Mouse (Mus musculus) retina, postnatal 7 days (tissue): ENCODE measurements around the gene Sept8.

Experiments used
- DNase-seq: peaks from one replicate; pipeline ENCODE4 v3.0.0-alpha.2; 2012; ENCODE audit warnings: low read depth, low spot score

The Sept8 gene

GRCm38 (mm10) chr11:53495417-53495816, 23.6 kb upstream of the Sept8 start:
- DNase-seq: no peak

- no peak for DNase-seq
Observed at GRCm38 (mm10) chr11:53496946-53497345, 22.1 kb upstream of the Sept8 start.

DNA sequence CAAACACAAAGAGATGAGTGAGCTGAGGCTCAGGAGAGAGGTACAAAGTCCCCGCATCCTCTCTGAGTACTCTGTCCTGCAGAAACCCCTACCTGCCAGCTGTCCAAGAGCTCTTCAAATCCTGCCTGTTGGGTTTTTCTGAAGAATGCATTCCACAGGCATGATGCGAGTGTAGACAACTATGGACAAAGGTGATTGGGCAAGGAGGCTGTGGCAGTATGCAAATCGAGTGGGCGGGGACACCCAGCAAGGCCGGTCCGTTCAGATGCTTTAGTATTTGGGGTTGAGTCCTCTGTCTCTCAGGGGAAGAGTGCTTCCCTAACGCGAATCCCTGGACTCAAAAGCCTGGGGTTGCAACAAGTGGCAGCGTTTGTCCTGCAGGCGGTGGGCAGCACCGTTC, 18.5 kb upstream of the Sept8 start:
- no peak for DNase-seq

GRCm38 (mm10) chr11:53502039-53502765, 16.9 kb upstream of the Sept8 start:
- no peak for DNase-seq

DNA sequence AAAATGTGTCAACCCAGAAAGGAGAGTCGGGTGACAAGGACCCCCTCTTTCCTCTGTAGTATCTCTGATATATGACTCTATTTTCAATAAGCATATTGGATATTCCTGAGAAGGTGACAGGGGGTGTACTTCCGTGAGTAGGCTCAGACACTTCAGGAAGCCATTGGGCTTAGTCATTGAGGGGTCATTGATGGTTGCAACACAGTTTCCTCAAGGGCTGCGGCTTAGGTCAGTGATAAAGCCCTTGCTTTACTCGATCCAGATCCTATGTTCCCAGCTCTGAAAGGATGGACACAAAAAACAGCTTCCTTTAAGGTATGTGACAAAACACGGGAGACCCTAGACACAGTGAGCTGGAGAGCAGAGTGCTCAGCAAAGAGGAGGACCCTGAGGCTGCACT, 15.3 kb upstream of the Sept8 start:
- no peak for DNase-seq

DNA sequence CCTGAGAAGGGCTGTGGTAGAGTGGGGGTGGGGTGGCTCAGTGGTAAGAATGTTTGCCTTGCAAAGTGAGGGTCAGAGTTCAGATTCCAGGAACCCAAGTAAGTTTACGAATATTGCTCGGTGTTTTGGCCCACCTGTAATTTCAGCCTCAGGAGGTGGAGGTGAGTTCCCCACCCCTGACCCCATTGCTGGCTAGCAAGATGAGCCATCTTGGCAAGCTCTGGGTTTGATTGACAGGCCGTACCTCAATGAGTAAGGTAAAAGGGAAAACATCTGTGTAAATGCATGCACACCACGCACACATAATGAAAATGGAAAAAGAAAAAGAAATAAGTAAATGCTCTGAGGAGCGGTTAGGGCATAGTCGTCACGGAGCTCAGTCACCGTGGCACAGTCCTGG, 14.7 kb upstream of the Sept8 start:
- DNase-seq: no peak

- no peak for DNase-seq
Observed at GRCm38 (mm10) chr11:53505026-53505663, 13.9 kb upstream of the Sept8 start.

DNA sequence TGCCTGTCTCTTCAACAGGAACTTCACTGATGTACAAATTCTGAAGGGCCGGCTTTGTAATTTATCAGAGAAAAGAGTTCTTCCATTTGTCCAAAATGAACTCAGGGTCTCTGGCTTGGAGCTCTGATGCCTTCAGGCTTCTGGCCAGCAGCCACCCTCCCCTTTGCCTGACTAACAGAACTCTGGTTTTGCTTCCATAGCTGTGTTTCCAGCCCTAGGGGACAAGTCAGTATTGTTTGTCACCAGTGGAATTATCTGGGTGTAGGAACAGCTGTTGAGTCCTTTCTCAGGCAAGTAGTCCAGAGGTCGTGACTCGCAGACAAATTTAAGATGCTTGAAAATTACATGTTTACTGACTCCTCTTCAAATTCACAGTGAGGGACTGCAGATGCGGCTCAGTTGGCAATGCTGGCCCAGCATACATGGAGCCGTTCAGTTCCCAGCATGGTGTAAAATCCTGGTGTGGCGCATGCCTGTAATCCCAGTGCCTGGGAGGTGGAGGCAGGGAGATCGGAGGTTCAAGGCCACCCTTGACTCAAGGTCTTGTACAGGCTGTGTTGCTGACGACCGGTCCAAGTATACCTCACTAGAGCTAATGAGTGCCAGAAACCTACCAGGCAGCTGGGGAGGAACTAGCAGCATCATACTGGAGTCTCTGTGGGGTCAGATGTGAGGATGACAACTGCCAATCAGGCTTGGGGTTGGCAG, 11.8 kb upstream of the Sept8 start:
- no peak for DNase-seq

GRCm38 (mm10) chr11:53508152-53508551, 10.9 kb upstream of the Sept8 start:
- DNase-seq: no peak

DNA sequence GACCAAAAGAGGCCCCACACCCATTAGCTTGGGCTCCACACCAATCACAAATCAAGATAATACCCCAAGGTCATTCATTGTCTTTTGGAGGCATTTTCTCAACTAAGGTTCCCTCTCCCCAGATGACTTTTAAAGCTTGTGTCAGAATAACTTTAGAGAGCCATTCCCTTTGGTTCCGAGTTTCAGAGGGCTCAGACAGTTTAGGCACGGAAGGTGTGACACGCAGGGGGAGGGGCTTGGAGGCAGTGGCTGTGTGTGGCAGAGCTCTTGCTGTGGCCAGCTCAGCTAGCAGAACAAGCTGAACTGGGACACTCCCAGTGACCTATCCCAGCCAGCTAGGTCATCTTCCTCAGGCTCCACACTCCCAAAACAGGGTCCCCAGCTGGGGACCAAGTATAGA, 10.5 kb upstream of the Sept8 start:
- no peak for DNase-seq

GRCm38 (mm10) chr11:53510351-53510750, 8.7 kb upstream of the Sept8 start:
- no peak for DNase-seq

GRCm38 (mm10) chr11:53516775-53517627, 2.1 kb upstream of the Sept8 start:
- DNase-seq: no peak

DNA sequence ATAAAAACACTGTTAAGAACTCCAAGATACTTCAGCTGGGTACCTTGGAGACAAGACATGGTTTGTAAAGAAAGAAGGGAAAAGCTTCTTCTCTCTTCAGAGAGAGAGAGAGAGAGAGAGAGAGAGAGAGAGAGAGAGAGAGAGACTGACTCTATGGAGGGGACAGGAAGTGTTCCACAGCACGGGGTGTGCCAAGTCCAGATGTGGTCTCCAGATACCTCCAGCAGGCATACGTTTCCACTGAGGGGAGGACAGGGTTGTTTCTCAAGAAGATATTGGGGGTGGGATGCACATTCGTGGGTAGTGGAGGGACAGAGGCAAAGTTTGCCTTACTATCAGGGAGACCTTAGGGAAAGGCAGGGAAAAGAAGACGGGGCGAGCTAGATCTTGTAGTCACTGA, 298 bp upstream of the Sept8 start:
- no peak for DNase-seq

DNA sequence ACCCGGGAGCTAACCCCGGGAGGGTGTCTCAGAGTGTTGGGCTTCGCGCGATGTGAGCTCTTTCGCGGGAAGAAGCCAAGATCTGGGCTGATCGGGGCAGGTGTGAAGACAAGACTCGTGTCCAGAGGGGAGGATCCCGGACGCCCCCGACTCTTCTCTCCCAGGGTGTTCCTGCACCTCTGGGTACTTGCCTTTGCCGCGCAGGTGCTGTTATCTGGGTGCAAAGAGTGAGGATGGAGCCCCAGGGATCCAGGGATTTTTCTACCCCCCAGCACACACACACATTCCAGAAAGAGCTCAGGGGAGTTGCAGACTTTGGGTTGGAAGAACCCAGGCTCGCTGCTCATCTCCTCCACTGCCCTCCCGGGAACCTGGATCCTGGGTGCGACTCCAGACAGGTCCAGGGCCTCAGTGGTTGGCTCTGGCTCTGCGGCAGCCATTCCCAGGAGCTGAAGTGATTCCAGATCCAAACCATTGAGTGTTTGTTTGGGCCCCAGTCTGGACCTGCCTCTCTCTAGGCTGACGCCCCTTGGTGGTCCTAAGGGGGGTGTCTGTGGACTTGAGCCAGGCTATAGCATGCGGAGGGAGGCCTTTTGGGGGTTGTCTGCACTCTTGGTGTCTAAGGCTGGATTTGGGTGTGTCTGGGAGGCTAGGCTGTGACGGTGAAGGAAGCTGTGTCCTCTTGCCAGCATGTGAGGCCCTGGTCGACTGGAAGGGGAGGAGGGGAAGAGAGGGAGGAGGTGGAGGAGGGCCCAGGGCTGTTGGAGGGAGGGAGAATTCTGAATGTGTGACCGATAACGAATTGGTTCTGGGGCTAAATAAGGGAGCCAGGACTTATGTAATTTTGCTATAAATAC, 1.3 kb downstream of the Sept8 start:
- no peak for DNase-seq

DNA sequence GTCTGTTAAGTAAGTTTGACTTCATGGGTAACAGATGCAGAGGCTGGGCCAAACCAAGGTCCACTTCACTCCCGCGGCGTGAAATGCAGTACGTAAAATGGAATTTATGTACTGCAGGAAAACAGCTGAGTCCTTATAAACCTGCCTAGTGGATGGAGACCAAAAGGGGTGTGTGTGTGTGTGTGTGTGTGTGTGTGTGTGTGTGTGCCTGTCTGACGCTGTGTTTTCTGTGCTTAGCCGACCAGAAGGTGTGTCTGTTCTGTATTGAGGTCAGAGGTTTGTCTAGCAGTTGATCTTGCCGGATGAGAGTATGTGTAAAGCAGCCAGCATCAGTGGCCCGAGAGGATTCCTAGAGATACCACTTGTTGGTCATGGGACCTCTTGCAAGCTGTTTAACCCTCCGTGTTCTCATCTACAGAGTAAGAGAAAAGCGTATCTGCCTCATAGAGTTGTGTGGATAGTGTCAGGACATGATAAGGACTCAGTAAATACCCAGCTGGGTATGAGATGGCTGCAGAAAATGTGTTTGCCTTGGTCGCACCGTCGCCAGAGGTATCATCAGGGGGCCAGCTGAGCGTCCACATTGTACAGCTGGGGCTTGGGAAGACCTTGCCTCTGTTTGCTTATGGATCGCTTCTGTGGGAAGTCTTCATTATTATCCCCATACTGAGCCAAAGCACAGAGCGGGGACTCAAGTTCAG, 2.2 kb downstream of the Sept8 start:
- DNase-seq: no peak

GRCm38 (mm10) chr11:53521821-53522131, 2.7 kb downstream of the Sept8 start:
- DNase-seq: no peak

- no peak for DNase-seq
Observed at GRCm38 (mm10) chr11:53522362-53522761, 3.3 kb downstream of the Sept8 start.

DNA sequence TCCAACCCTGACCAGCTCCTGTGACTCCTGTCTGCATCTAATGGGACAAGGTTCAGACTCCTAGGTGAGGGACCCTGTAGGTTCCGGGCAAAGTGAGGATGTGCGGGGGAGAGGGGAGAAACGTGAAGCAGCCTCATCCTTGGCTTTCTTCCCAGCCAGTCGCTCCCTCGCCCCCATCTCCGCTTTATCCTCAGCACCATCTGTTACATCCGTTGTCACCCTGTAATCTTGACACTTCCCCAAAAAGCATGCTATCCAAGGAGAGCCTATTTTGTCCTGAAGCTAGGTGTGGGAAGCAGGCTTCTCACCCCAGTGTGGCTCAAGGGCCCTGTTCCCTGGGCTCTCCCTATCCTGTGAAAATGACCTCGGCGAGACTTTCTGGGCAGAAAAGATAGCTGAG, 3.9 kb downstream of the Sept8 start:
- DNase-seq: no peak

DNA sequence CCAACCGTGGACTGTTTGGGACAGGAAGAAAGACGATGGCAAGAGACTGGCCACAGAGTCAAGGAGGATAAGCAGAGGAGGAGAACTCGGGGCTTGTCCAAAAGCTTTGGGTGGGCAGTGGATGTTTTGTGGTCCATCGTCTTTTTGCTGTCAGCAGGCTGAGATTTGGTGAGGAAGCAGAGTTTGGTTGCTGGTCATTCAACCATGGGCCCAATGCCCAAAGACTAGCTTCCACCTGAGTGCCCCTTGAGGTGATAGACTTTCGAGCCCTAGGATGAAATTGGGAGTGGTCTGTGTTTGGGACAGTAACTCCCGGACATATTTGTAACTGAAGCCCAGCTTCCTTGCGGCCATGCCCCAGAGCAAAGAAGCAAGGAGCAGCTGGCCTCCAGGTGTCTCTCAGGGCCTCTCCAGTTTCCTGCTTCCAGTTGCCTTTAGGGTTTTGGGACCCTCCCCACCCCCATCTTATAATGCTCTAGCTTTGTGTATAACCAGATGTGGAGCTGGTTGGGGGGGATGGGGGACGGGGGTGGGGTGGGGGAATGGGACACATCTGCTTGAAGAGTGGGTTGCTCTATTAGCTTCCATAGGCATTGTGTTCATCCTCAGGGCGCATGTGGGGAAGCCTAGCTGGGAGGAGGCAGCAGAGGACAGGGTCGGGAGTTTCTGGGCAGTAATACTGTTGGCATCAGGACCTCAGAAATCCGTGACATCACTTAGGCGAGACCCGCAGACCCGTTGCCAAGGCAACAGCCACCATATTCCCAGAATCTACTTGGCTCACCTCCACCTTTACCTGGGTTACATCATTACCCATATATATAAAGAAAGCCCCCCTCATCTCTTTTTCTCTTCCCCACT, 4.7 kb downstream of the Sept8 start:
- DNase-seq: no peak

- no peak for DNase-seq
Observed at GRCm38 (mm10) chr11:53524905-53525304, 5.8 kb downstream of the Sept8 start.
